Mouse (Mus musculus) liver, embryonic 14.5 days (tissue): ENCODE data around the gene Was. TPM values are rescaled to one million over a fixed set of nuclear protein-coding genes. Genes with fewer than 3 reads are reported as not detected.

ENCODE experiments used
- ATAC-seq: fragments of 200-750 bp; cut with Nextera tagmentation; 2 replicates; pipeline ENCODE4 v1.8.0; 2017; ENCODE audit warnings: moderate number of reproducible peaks, mild to moderate bottlenecking, moderate library complexity; ENCODE audit not compliant: insufficient read depth
- DNase-seq, 3 experiments: peaks; one replicate each; pipeline ENCODE4 v3.0.0-alpha.2; 2012 to 2013; ENCODE audit warnings: low read depth in 3 of 3, low spot score in 3 of 3
- H3K27ac ChIP-seq: fragments of 300-500 bp; sonication (generic); 2 replicates; pipeline ENCODE4 v1.5.1; 2014; ENCODE audit warnings: moderate library complexity, mild to moderate bottlenecking, control low read depth, inconsistent platforms
- H3K27me3 ChIP-seq: fragments of 300-500 bp; sonication (generic); 2 replicates; pipeline ENCODE4 v1.6.1; 2014; ENCODE audit warnings: mild to moderate bottlenecking, low read length, moderate library complexity; ENCODE audit not compliant: control insufficient read depth, insufficient read depth
- H3K36me3 ChIP-seq: fragments of 300-500 bp; sonication (generic); replicated peaks from 2 replicates; pipeline ENCODE4 v1.6.1; 2014; ENCODE audit warnings: low read depth; ENCODE audit not compliant: control insufficient read depth, insufficient read depth
- H3K4me1 ChIP-seq, 2 experiments: fragments of 200-500 bp in 1 of 2; fragments of 300-500 bp in 1 of 2; sonication (generic) in 1 of 2; replicated peaks; 2 replicates each; pipeline ENCODE4 v1.6.1; 2012 to 2014; ENCODE audit warnings: antibody characterized with exemption in 1 of 2, inconsistent platforms in 1 of 2, low read length in 1 of 2; ENCODE audit not compliant: control insufficient read depth in 2 of 2, insufficient read depth in 2 of 2
- H3K4me2 ChIP-seq: fragments of 300-500 bp; sonication (generic); 2 replicates; pipeline ENCODE4 v1.6.1; 2014; ENCODE audit warnings: low read depth, mild to moderate bottlenecking, control low read depth, moderate library complexity
- H3K4me3 ChIP-seq, 2 experiments: fragments of 200-500 bp in 1 of 2; fragments of 300-500 bp in 1 of 2; sonication (generic) in 1 of 2; 2 replicates each; pipeline ENCODE4 v1.5.1; 2012 to 2014; ENCODE audit warnings: low read depth in 2 of 2, low read length in 2 of 2, mild to moderate bottlenecking in 2 of 2, control low read depth in 1 of 2, inconsistent platforms in 1 of 2, moderate library complexity in 1 of 2; ENCODE audit not compliant: insufficient read depth in 1 of 2
- H3K9ac ChIP-seq: fragments of 300-500 bp; sonication (generic); replicated peaks from 2 replicates; pipeline ENCODE4 v1.6.1; 2014; ENCODE audit warnings: mild to moderate bottlenecking, control low read depth, moderate library complexity
- H3K9me3 ChIP-seq: fragments of 300-500 bp; sonication (generic); 2 replicates; pipeline ENCODE4 v1.6.1; 2016; ENCODE audit warnings: low read length, mixed read lengths; ENCODE audit not compliant: control insufficient read depth
- CTCF ChIP-seq: IDR thresholded peaks from 2 replicates; pipeline ENCODE4 v1.5.1; 2016; ENCODE audit warnings: antibody characterized with exemption, low read depth, control low read depth
- EP300 ChIP-seq: IDR thresholded peaks from 2 replicates; pipeline ENCODE4 v1.6.1; 2016; ENCODE audit warnings: antibody characterized with exemption, low read depth
- WGBS: fragments of 180-500 bp; shearing (Covaris S2); extraction: QIAGEN DNeasy Blood & Tissue Kit; methylation state at CpG from one replicate; pipeline ENCODE4 v1.1.7; 2014; ENCODE audit not compliant: insufficient replicate concordance; 5-methylcytosine and 5-hydroxymethylcytosine counted together
- polyA plus RNA-seq, 2 experiments: library from polyadenylated mRNA; depleted of rRNA in 1 of 2; stranded (reverse) in 1 of 2; unstranded in 1 of 2; fragments of >200 nt; fragmentation: Nextera tagmentation in 1 of 2; extraction: Ambion mirVana in 1 of 2; gene quantifications; 2 replicates each; pipeline versions ENCODE4 v1.2.1 to v1.2.3; 2012 to 2014

Was gene
- polyA plus RNA-seq, 2 experiments = 3.5 to 10.0 TPM

GRCm38 (mm10) chrX:8131393-8131792, 41.1 kb upstream of the Was start:
- Histone ChIP-seq H3K4me2 (peak overlapping the region; percentile 88), H3K27me3 (no peaks in the 10 kb centered on the region), H3K9ac (0 out of 2 replicates have a peak overlapping the region, but pooled peaks have one; percentile 13), H3K27ac (peak overlapping the region; percentile 59), H3K36me3 (no peaks in the 10 kb centered on the region; the same call in 1 of the 2 replicates), H3K4me3 (peak overlapping the region; percentile 60 to 83), H3K9me3 (no peaks in the 10 kb centered on the region), H3K4me1 (peaks cover 2 to 5% of the 10 kb centered on the region in 2 experiments; a peak in 2 of 4 replicates)
- WGBS = 78% methylated on average over 17 of the region's 17 CpGs
- TF ChIP-seq EP300 (no peak), CTCF (no peak)
- ATAC-seq (no peak), DNase-seq (no peak)

GRCm38 (mm10) chrX:8125235-8125634, 34.9 kb upstream of the Was start:
- 63% methylated on average over 7 of the region's 7 CpGs for WGBS

GRCm38 (mm10) chrX:8123821-8124470, 33.6 kb upstream of the Was start:
- DNase-seq = no peak
- no peak for ATAC-seq
- Histone ChIP-seq H3K27me3 (no peaks in the 10 kb centered on the region), H3K4me2 (no peak overlapping the region), H3K4me1 (no peaks in the 10 kb centered on the region), H3K27ac (no peak overlapping the region), H3K36me3 (no peaks in the 10 kb centered on the region; the same call in 1 of the 2 replicates), H3K4me3 (no peak overlapping the region), H3K9ac (no peak overlapping the region), H3K9me3 (no peaks in the 10 kb centered on the region)
- TF ChIP-seq EP300 = no peak
- TF ChIP-seq CTCF = no peak
- 63% methylated on average over 6 of the region's 6 CpGs for WGBS

More at GRCm38 (mm10) chrX:8125235-8125634, 34.9 kb upstream of the Was start:
- ATAC-seq (no peak), DNase-seq (no peak)
- no peaks in the 10 kb centered on the region; the same call in none of the 2 replicates for H3K36me3 ChIP-seq
- no peaks in the 10 kb centered on the region for H3K9me3 ChIP-seq
- H3K9ac ChIP-seq = no peak overlapping the region
- TF ChIP-seq CTCF (peak; percentile 63), EP300 (no peak)
- no peak overlapping the region for H3K4me3 ChIP-seq
- no peaks in the 10 kb centered on the region for H3K4me1 ChIP-seq
- no peak overlapping the region for H3K4me2 ChIP-seq
- no peaks in the 10 kb centered on the region for H3K27me3 ChIP-seq
- no peak overlapping the region for H3K27ac ChIP-seq

GRCm38 (mm10) chrX:8117264-8117663, 27.0 kb upstream of the Was start:
- no peak overlapping the region for H3K27ac ChIP-seq
- H3K4me3 ChIP-seq = no peak overlapping the region
- TF ChIP-seq CTCF (no peak), EP300 (no peak)
- no peak overlapping the region for H3K4me2 ChIP-seq
- DNase-seq (no peak), ATAC-seq (no peak)
- H3K9ac ChIP-seq = no peak overlapping the region
- H3K36me3 ChIP-seq = no peaks in the 10 kb centered on the region
- no peaks in the 10 kb centered on the region; a peak in 1 of 4 replicates for H3K4me1 ChIP-seq
- H3K9me3 ChIP-seq = no peaks in the 10 kb centered on the region
- no peaks in the 10 kb centered on the region for H3K27me3 ChIP-seq

GRCm38 (mm10) chrX:8115275-8115674, 25.0 kb upstream of the Was start:
- H3K36me3 ChIP-seq = no peaks in the 10 kb centered on the region
- no peaks in the 10 kb centered on the region; a peak in 1 of 4 replicates for H3K4me1 ChIP-seq
- H3K9me3 ChIP-seq = no peaks in the 10 kb centered on the region
- WGBS = 45% methylated on average over 4 of the region's 4 CpGs
- no peak overlapping the region for H3K4me2 ChIP-seq
- H3K27me3 ChIP-seq = no peaks in the 10 kb centered on the region
- H3K9ac ChIP-seq = no peak overlapping the region
- peak; percentile 29; the same call in 1 of the 2 replicates for TF ChIP-seq CTCF
- no peak for TF ChIP-seq EP300
- ATAC-seq (no peak), DNase-seq (no peak)
- H3K27ac ChIP-seq = no peak overlapping the region
- no peak overlapping the region for H3K4me3 ChIP-seq
